Comparison of ENCODE assay signal across 15 mouse cellular contexts in genomic region chr17:35991781-35992180, GRCm38 (mm10). TPM values are rescaled to one million over a fixed set of nuclear protein-coding genes. Genes with fewer than 3 reads are reported as not detected.
DNase-seq lines count a peak whose midpoint lies in the region; ATAC-seq and TF ChIP-seq lines count a peak whose summit lies in the region.
"Had no signal": no experiment of that assay in that cellular context is flagged by ENCODE, and none has a peak within 500 bp of the region (broad histone marks: within the 10 kb centered on the region; RNA-seq: fewer than 3 reads in every experiment).

No protein-coding gene starts in this region.

- H3K36me3 ChIP-seq in heart, embryonic 10.5 days: peaks cover 32% of the 10 kb centered on the region
- peaks cover 20% of the 10 kb centered on the region; the same call in 1 of the 2 replicates for H3K36me3 ChIP-seq in lung, postnatal 0 days (ENCODE audit: insufficient read depth, low read length)
- H3K36me3 ChIP-seq in stomach, postnatal 0 days (ENCODE audit: control insufficient read depth, insufficient read depth, low read length): peaks cover 3% of the 10 kb centered on the region
- peaks cover 30% of the 10 kb centered on the region for H3K36me3 ChIP-seq in forebrain, embryonic 12.5 days (replicated peaks)

- no peak overlapping the region for H3K4me3 ChIP-seq in heart, embryonic 10.5 days
- H3K4me3 ChIP-seq in lung, postnatal 0 days (ENCODE audit: low read depth, low read length): no peak overlapping the region
- H3K4me3 ChIP-seq in stomach, postnatal 0 days (ENCODE audit: low read depth, low read length): no peak overlapping the region
- no peak overlapping the region for H3K4me3 ChIP-seq in forebrain, embryonic 12.5 days (replicated peaks)
- H3K4me3 ChIP-seq: embryonic facial prominence, embryonic 10.5 days; forebrain, embryonic 10.5 days; heart, embryonic 15.5 days; liver, embryonic 12.5 days; myocyte had no signal

- no peak overlapping the region for H3K4me2 ChIP-seq in lung, postnatal 0 days (replicated peaks; ENCODE audit: low read depth, low read length)
- H3K4me2 ChIP-seq in stomach, postnatal 0 days (replicated peaks; ENCODE audit: low read depth): no peak overlapping the region
- H3K4me2 ChIP-seq in forebrain, embryonic 12.5 days: no peak overlapping the region
- H3K4me2 ChIP-seq: heart, embryonic 15.5 days; liver, embryonic 12.5 days had no signal

- TF ChIP-seq CTCF in lung, postnatal 0 days (IDR thresholded peaks at IDR 0.05): no peak
- no peak for TF ChIP-seq CTCF in stomach, postnatal 0 days (IDR thresholded peaks at IDR 0.05; ENCODE audit: low read depth)

- peak; percentile 47 for ATAC-seq in lung, postnatal 0 days
- peak; percentile 18; the same call in 1 of the 2 replicates for ATAC-seq in stomach, postnatal 0 days (ENCODE audit: low FRiP score, low TSS enrichment)
- ATAC-seq in forebrain, embryonic 12.5 days (ENCODE audit: low FRiP score): no peak
- ATAC-seq: liver, embryonic 12.5 days had no signal

- H3K27me3 ChIP-seq in heart, embryonic 10.5 days (ENCODE audit: insufficient read depth, poor library complexity, severe bottlenecking): no peaks in the 10 kb centered on the region
- no peaks in the 10 kb centered on the region for H3K27me3 ChIP-seq in lung, postnatal 0 days (replicated peaks; ENCODE audit: insufficient read depth, low read length)
- H3K27me3 ChIP-seq in stomach, postnatal 0 days (ENCODE audit: control insufficient read depth, insufficient read depth, low read length): no peaks in the 10 kb centered on the region
- H3K27me3 ChIP-seq in forebrain, embryonic 12.5 days: no peaks in the 10 kb centered on the region
- H3K27me3 ChIP-seq: heart, embryonic 15.5 days; liver, embryonic 12.5 days had no signal

- intact Hi-C loops in heart, postnatal 14 days (cut with DNase I): loop anchor here (5.0 kb wide), 2 partner anchors 164 to 249 kb away; no protein-coding TSS in a partner anchor

- no peak overlapping the region for H3K27ac ChIP-seq in heart, embryonic 10.5 days
- no peak overlapping the region for H3K27ac ChIP-seq in lung, postnatal 0 days (ENCODE audit: low read length)
- H3K27ac ChIP-seq in stomach, postnatal 0 days (replicated peaks): peak overlapping the region; percentile 56; the same call in 1 of the 2 replicates
- H3K27ac ChIP-seq in forebrain, embryonic 12.5 days: no peak overlapping the region
- H3K27ac ChIP-seq: embryonic facial prominence, embryonic 10.5 days; forebrain, embryonic 10.5 days; heart, embryonic 15.5 days; liver, embryonic 12.5 days had no signal

- DNase-seq in heart, adult 11 months: peak; percentile 96
- DNase-seq in heart, embryonic 10.5 days (ENCODE audit: low spot score): no peak
- peak; percentile 77 for DNase-seq in lung, postnatal 0 days (ENCODE audit: low spot score)
- DNase-seq in lung, postnatal 25 days (ENCODE audit: low spot score): no peak
- DNase-seq in heart, postnatal 14 days: peak; percentile 27 to 31
- DNase-seq in stomach, postnatal 0 days (ENCODE audit: low spot score): peak; percentile 38
- DNase-seq in layer of hippocampus, adult 8-10 months (ENCODE audit: low spot score in 2 of 2): no peak
- DNase-seq: cerebellum, adult 8-10 months; spleen, adult 18-20 months had no signal

- no peak overlapping the region for H3K9ac ChIP-seq in lung, postnatal 0 days (replicated peaks; ENCODE audit: low read depth)
- no peak overlapping the region for H3K9ac ChIP-seq in stomach, postnatal 0 days (ENCODE audit: low read length)
- no peak overlapping the region for H3K9ac ChIP-seq in forebrain, embryonic 12.5 days
- H3K9ac ChIP-seq: heart, embryonic 15.5 days; liver, embryonic 12.5 days had no signal

- 39% methylated on average over 10 of the region's 10 CpGs for WGBS in heart, embryonic 10.5 days
- 16% methylated on average over 10 of the region's 10 CpGs for WGBS in lung, postnatal 0 days
- WGBS in stomach, postnatal 0 days: 26% methylated on average over 10 of the region's 10 CpGs
- 53% methylated on average over 10 of the region's 10 CpGs for WGBS in forebrain, embryonic 12.5 days

- H3K9me3 ChIP-seq in heart, embryonic 10.5 days: no peaks in the 10 kb centered on the region
- no peaks in the 10 kb centered on the region for H3K9me3 ChIP-seq in lung, postnatal 0 days (ENCODE audit: low read length)
- H3K9me3 ChIP-seq in stomach, postnatal 0 days (ENCODE audit: control insufficient read depth, low read length): no peaks in the 10 kb centered on the region
- H3K9me3 ChIP-seq in forebrain, embryonic 12.5 days: no peaks in the 10 kb centered on the region
- H3K9me3 ChIP-seq: embryonic facial prominence, embryonic 10.5 days; forebrain, embryonic 10.5 days; heart, embryonic 15.5 days; liver, embryonic 12.5 days had no signal

- H3K4me1 ChIP-seq in heart, embryonic 10.5 days: peaks cover 11% of the 10 kb centered on the region
- no peaks in the 10 kb centered on the region for H3K4me1 ChIP-seq in lung, postnatal 0 days (ENCODE audit: insufficient read depth, low read depth, low read length)
- H3K4me1 ChIP-seq in stomach, postnatal 0 days (replicated peaks; ENCODE audit: control insufficient read depth, insufficient read depth): 0 out of 2 replicates have a peak, but pooled peaks cover 2% of the 10 kb centered on the region
- peaks cover 14% of the 10 kb centered on the region for H3K4me1 ChIP-seq in forebrain, embryonic 12.5 days

- no peak for TF ChIP-seq EP300 in lung, postnatal 0 days (IDR thresholded peaks at IDR 0.05)
- no peak for TF ChIP-seq EP300 in stomach, postnatal 0 days (optimal IDR thresholded peaks at IDR 0.05)

RNA-seq across cellular contexts. Expression of gene Prr3, which starts 11.7 kb away (rescaled TPM):
- 21.9 and 30.5 TPM in 2 replicates for polyA plus RNA-seq in heart, embryonic 10.5 days (2016; fragmentation: Nextera tagmentation; extraction: Ambion mirVana)
- 12.6 and 12.9 TPM in 2 replicates for polyA plus RNA-seq in lung, postnatal 0 days (2015; fragmentation: Nextera tagmentation; extraction: Ambion mirVana)
- total RNA-seq in heart, postnatal 14 days (2021): 1 to 10 TPM; 4.6 to 4.7 TPM
- 10.8 and 10.9 TPM in 2 replicates for polyA plus RNA-seq in stomach, postnatal 0 days (2015; fragmentation: Nextera tagmentation; extraction: Ambion mirVana)
- 10 to 100 TPM; 40.5 to 52.4 (median 45.4) TPM for total RNA-seq in layer of hippocampus, adult 8-10 months (2022)
- 52.1 and 56.8 TPM in 2 replicates for polyA plus RNA-seq in forebrain, embryonic 12.5 days (2016; fragmentation: Nextera tagmentation; extraction: Ambion mirVana)

RNA-seq across cellular contexts. Expression of gene Gnl1, which starts 12.1 kb away (rescaled TPM):
- 47.2 and 49.8 TPM in 2 replicates for polyA plus RNA-seq in heart, embryonic 10.5 days (2016; fragmentation: Nextera tagmentation; extraction: Ambion mirVana)
- 29.6 and 32.1 TPM in 2 replicates for polyA plus RNA-seq in lung, postnatal 0 days (2015; fragmentation: Nextera tagmentation; extraction: Ambion mirVana)
- 10 to 100 TPM; 23.0 to 26.1 TPM for total RNA-seq in heart, postnatal 14 days (2021)
- polyA plus RNA-seq in stomach, postnatal 0 days (2015; fragmentation: Nextera tagmentation; extraction: Ambion mirVana): 24.6 and 25.1 TPM in 2 replicates
- 100 to 1,000 TPM; 135 to 141 (median 138) TPM for total RNA-seq in layer of hippocampus, adult 8-10 months (2022)
- polyA plus RNA-seq in forebrain, embryonic 12.5 days (2016; fragmentation: Nextera tagmentation; extraction: Ambion mirVana): 57.9 and 58.4 TPM in 2 replicates

RNA-seq across cellular contexts. Expression of gene Abcf1, which starts 22.2 kb away (rescaled TPM):
- polyA plus RNA-seq in heart, embryonic 10.5 days (2016; fragmentation: Nextera tagmentation; extraction: Ambion mirVana): 81.6 and 81.8 TPM in 2 replicates
- 61.2 and 67.8 TPM in 2 replicates for polyA plus RNA-seq in lung, postnatal 0 days (2015; fragmentation: Nextera tagmentation; extraction: Ambion mirVana)
- 10 to 100 TPM; 65.2 TPM for total RNA-seq in heart, postnatal 14 days (2021)
- 54.8 and 71.5 TPM in 2 replicates for polyA plus RNA-seq in stomach, postnatal 0 days (2015; fragmentation: Nextera tagmentation; extraction: Ambion mirVana)
- 10 to 100 TPM; 68.3 to 76.5 (median 72.7) TPM for total RNA-seq in layer of hippocampus, adult 8-10 months (2022)
- 117 and 118 TPM in 2 replicates for polyA plus RNA-seq in forebrain, embryonic 12.5 days (2016; fragmentation: Nextera tagmentation; extraction: Ambion mirVana)

RNA-seq across cellular contexts. Expression of gene H2-T24, which starts 28.6 kb away (rescaled TPM):
- polyA plus RNA-seq in heart, embryonic 10.5 days (2016; fragmentation: Nextera tagmentation; extraction: Ambion mirVana): 2.5 and 2.6 TPM in 2 replicates
- 2.7 and 3.7 TPM in 2 replicates for polyA plus RNA-seq in lung, postnatal 0 days (2015; fragmentation: Nextera tagmentation; extraction: Ambion mirVana)
- total RNA-seq in heart, postnatal 14 days (2021): 1 to 10 TPM; 4.7 to 6.0 TPM
- 1.0 and 1.1 TPM in 2 replicates for polyA plus RNA-seq in stomach, postnatal 0 days (2015; fragmentation: Nextera tagmentation; extraction: Ambion mirVana)
- total RNA-seq in layer of hippocampus, adult 8-10 months (2022): 1 to 10 TPM in 3 of 4 experiments, under 1 TPM in 1; 0.80 to 4.4 (median 2.6) TPM
- polyA plus RNA-seq in forebrain, embryonic 12.5 days (2016; fragmentation: Nextera tagmentation; extraction: Ambion mirVana): 4.6 and 5.3 TPM in 2 replicates

RNA-seq across cellular contexts. Expression of gene H2-T23, which starts 40.9 kb away (rescaled TPM):
- 1.2 and 3.4 TPM in 2 replicates for polyA plus RNA-seq in heart, embryonic 10.5 days (2016; fragmentation: Nextera tagmentation; extraction: Ambion mirVana)
- 50.4 and 53.1 TPM in 2 replicates for polyA plus RNA-seq in lung, postnatal 0 days (2015; fragmentation: Nextera tagmentation; extraction: Ambion mirVana)
- 10 to 100 TPM; 23.2 to 24.0 TPM for total RNA-seq in heart, postnatal 14 days (2021)
- 35.9 and 40.2 TPM in 2 replicates for polyA plus RNA-seq in stomach, postnatal 0 days (2015; fragmentation: Nextera tagmentation; extraction: Ambion mirVana)
- 10 to 100 TPM in 2 of 4 experiments, 1 to 10 TPM in 2; 6.6 to 30.9 (median 14.2) TPM for total RNA-seq in layer of hippocampus, adult 8-10 months (2022)
- 4.8 and 5.5 TPM in 2 replicates for polyA plus RNA-seq in forebrain, embryonic 12.5 days (2016; fragmentation: Nextera tagmentation; extraction: Ambion mirVana)

Comparison
In these comparisons a context has a peak if more than half of its experiments do, and no peak if none do; other contexts are left out.
1. DNase-seq: peak in heart, adult 11 months (single experiment), lung, postnatal 0 days (single experiment), heart, postnatal 14 days (2 of 2) and stomach, postnatal 0 days (single experiment); none in heart, embryonic 10.5 days (single experiment), lung, postnatal 25 days (single experiment) and layer of hippocampus, adult 8-10 months (0 of 2).